Mouse (Mus musculus) intestine, postnatal 0 days (tissue): ENCODE results near the gene Card10. TPM values are rescaled to one million over a fixed set of nuclear protein-coding genes. Genes with fewer than 3 reads are reported as not detected.

Experiments
- ATAC-seq: fragments of 200-750 bp; cut with Nextera tagmentation; 2 replicates; pipeline ENCODE4 v1.8.0; 2017; ENCODE audit warnings: mild to moderate bottlenecking, moderate TSS enrichment, moderate library complexity
- H3K27ac ChIP-seq: fragments of 300-500 bp; sonication (generic); 2 replicates; pipeline ENCODE4 v1.5.1; 2014; ENCODE audit warnings: mild to moderate bottlenecking, low read depth, low read length, moderate library complexity
- H3K27me3 ChIP-seq: fragments of 300-500 bp; sonication (generic); replicated peaks from 2 replicates; pipeline ENCODE4 v1.6.1; 2014; ENCODE audit warnings: low read length, mixed read lengths; ENCODE audit not compliant: control insufficient read depth, insufficient read depth
- H3K36me3 ChIP-seq: fragments of 300-500 bp; sonication (generic); 2 replicates; pipeline ENCODE4 v1.6.1; 2014; ENCODE audit warnings: mild to moderate bottlenecking, moderate library complexity; ENCODE audit not compliant: control insufficient read depth, insufficient read depth
- H3K4me1 ChIP-seq: fragments of 300-500 bp; sonication (generic); replicated peaks from 2 replicates; pipeline ENCODE4 v1.6.1; 2014; ENCODE audit warnings: antibody characterized with exemption, low read length, mixed read lengths; ENCODE audit not compliant: control insufficient read depth, insufficient read depth
- H3K4me2 ChIP-seq: fragments of 300-500 bp; sonication (generic); replicated peaks from 2 replicates; pipeline ENCODE4 v1.6.1; 2014; ENCODE audit warnings: low read depth, mild to moderate bottlenecking, moderate library complexity
- H3K4me3 ChIP-seq: fragments of 300-500 bp; sonication (generic); 2 replicates; pipeline ENCODE4 v1.5.1; 2014; ENCODE audit warnings: low read depth, low read length
- H3K9ac ChIP-seq: fragments of 300-500 bp; sonication (generic); 2 replicates; pipeline ENCODE4 v1.6.1; 2014; ENCODE audit warnings: mild to moderate bottlenecking, low read depth, low read length
- H3K9me3 ChIP-seq: fragments of 300-500 bp; sonication (generic); 2 replicates; pipeline ENCODE4 v1.6.1; 2016; ENCODE audit warnings: mixed run types; ENCODE audit not compliant: control insufficient read depth
- CTCF ChIP-seq: sonication (generic); IDR thresholded peaks from 2 replicates; pipeline ENCODE4 v1.5.1; 2016; ENCODE audit warnings: low read depth, mild to moderate bottlenecking, control low read depth, antibody characterized with exemption, moderate library complexity
- WGBS: fragments of 180-500 bp; shearing (Covaris S2); extraction: QIAGEN DNeasy Blood & Tissue Kit; methylation state at CpG from one replicate; pipeline ENCODE4 v1.1.7; 2014; 5-methylcytosine and 5-hydroxymethylcytosine counted together
- polyA plus RNA-seq: library from polyadenylated mRNA; unstranded; fragments of >200 nt; fragmentation: Nextera tagmentation; extraction: Ambion mirVana; gene quantifications from 2 replicates; pipeline ENCODE4 v1.2.1, GENCODE M21; 2015

Card10 gene
- polyA plus RNA-seq, 1 experiment from 2014 or later = 3.2 TPM

GRCm38 (mm10) chr15:78834233-78835005 is 31.6 kb upstream of the Card10 start:
- H3K9ac ChIP-seq = no peak overlapping the region
- no peak for TF ChIP-seq CTCF
- no peaks in the 10 kb centered on the region for H3K4me1 ChIP-seq
- H3K4me3 ChIP-seq = no peak overlapping the region
- no peak overlapping the region for H3K4me2 ChIP-seq
- no peaks in the 10 kb centered on the region for H3K27me3 ChIP-seq
- 54% methylated on average over 10 of the region's 10 CpGs for WGBS
- no peak for ATAC-seq
- H3K27ac ChIP-seq = peak overlapping the region; percentile 66
- no peaks in the 10 kb centered on the region for H3K9me3 ChIP-seq
- no peaks in the 10 kb centered on the region for H3K36me3 ChIP-seq

DNA sequence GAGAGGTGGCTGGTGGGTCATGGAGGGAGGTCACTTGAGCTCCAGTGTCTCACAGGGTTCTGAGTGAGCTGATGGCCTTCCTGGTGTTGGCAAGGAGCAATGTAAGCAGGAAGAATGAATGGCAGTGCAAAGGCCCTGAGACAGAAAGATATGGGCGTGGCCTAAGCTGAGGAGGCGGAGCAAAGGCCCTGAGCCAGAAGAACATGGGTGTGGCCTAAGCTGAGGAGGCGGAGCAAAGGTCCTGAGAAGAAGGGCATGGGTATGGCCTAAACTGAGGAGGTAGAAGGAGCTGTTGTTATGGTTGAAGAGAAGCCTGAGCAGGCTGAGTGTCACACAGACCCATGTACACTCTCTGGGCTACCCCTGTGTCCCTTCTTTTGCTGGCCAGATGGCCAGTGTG is 30.7 kb upstream of the Card10 start:
- Histone ChIP-seq H3K4me2 (no peak overlapping the region), H3K4me1 (no peaks in the 10 kb centered on the region), H3K27ac (peak overlapping the region; percentile 52; the same call in 1 of the 2 replicates), H3K9ac (no peak overlapping the region), H3K9me3 (no peaks in the 10 kb centered on the region), H3K27me3 (no peaks in the 10 kb centered on the region), H3K4me3 (no peak overlapping the region), H3K36me3 (no peaks in the 10 kb centered on the region)
- WGBS = 92% methylated on average over 3 of the region's 3 CpGs
- TF ChIP-seq CTCF = no peak
- no peak for ATAC-seq

DNA sequence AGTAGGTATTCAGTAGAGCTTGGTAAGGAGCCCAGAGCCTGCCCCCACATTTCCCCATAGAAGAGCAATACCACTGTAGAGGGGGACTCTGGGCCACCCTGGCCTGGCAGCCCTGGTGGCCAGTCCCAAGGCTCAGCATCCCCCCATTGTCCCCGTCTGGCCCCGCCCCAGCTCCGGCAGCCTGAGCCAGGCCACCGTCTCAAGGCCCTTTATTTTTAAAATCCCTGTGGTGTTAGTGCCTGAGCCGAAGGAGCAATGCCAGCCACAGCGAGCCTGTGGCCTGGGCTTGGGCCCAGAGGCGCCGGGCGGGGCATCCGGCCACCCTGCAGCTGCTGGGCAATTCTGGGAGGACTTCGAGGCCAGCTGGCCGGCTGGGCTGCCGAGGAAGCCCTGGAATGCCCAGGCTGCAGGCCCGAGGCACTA is 29.9 kb upstream of the Card10 start:
- H3K36me3 ChIP-seq = no peaks in the 10 kb centered on the region
- TF ChIP-seq CTCF = no peak
- no peaks in the 10 kb centered on the region for H3K4me1 ChIP-seq
- peak; percentile 15; the same call in 1 of the 2 replicates for ATAC-seq
- peak overlapping the region; percentile 52; the same call in 1 of the 2 replicates for H3K27ac ChIP-seq
- peak overlapping the region; percentile 24 for H3K4me2 ChIP-seq
- H3K9me3 ChIP-seq = no peaks in the 10 kb centered on the region
- WGBS = 41% methylated on average over 14 of the region's 14 CpGs
- no peak overlapping the region for H3K9ac ChIP-seq
- H3K4me3 ChIP-seq = no peak overlapping the region
- H3K27me3 ChIP-seq = no peaks in the 10 kb centered on the region

- Histone ChIP-seq H3K27ac (peak overlapping the region; percentile 52), H3K36me3 (no peaks in the 10 kb centered on the region), H3K9ac (no peak overlapping the region), H3K4me3 (no peak overlapping the region), H3K27me3 (no peaks in the 10 kb centered on the region), H3K4me2 (peak overlapping the region; percentile 24), H3K9me3 (no peaks in the 10 kb centered on the region), H3K4me1 (no peaks in the 10 kb centered on the region)
- 42% methylated on average over 18 of the region's 19 CpGs for WGBS
- ATAC-seq = peak; percentile 26; the same call in 1 of the 2 replicates
- no peak for TF ChIP-seq CTCF
These were observed 29.1 kb upstream of the Card10 start for GRCm38 (mm10) chr15:78831720-78832657.

- no peak overlapping the region for H3K4me3 ChIP-seq
- H3K27ac ChIP-seq = no peak overlapping the region
- no peaks in the 10 kb centered on the region for H3K9me3 ChIP-seq
- H3K4me2 ChIP-seq = no peak overlapping the region
- H3K9ac ChIP-seq = no peak overlapping the region
- 43% methylated on average over 10 of the region's 10 CpGs for WGBS
- H3K36me3 ChIP-seq = no peaks in the 10 kb centered on the region
- ATAC-seq = 0 out of 2 replicates have a peak, but pooled peaks have one; percentile 11
- no peaks in the 10 kb centered on the region for H3K27me3 ChIP-seq
- TF ChIP-seq CTCF = peak; percentile 43
- 0 out of 2 replicates have a peak, but pooled peaks cover 3% of the 10 kb centered on the region for H3K4me1 ChIP-seq
These were observed 28.2 kb upstream of the Card10 start for GRCm38 (mm10) chr15:78830742-78831719.
